Mouse (Mus musculus): ENCODE measurements around the gene Senp6. TPM values are rescaled to one million over a fixed set of nuclear protein-coding genes. Genes with fewer than 3 reads are reported as not detected.
"Not testable (repeated sequence)": the region's sequence is repeated elsewhere in the genome, so short reads cannot be mapped to it uniquely, and the experiment has no call there.

Senp6 gene
- polyA plus RNA-seq, 2 experiments, result 14.6 to 15.2 TPM

GRCm38 (mm10) chr9:80052951-80053350 lies 13.8 kb upstream of the Senp6 start:
- Histone ChIP-seq H3K9ac (replicated peaks) (no peak overlapping the region), H3K4me1 (replicated peaks; ENCODE audit: control insufficient read depth in 2 of 2, insufficient read depth in 2 of 2, low read length in 1 of 2) (no peaks in the 10 kb centered on the region), H3K27ac (no peak overlapping the region), H3K27me3 (ENCODE audit: control insufficient read depth, insufficient read depth, low read length) (no peaks in the 10 kb centered on the region), H3K36me3 (replicated peaks; ENCODE audit: control insufficient read depth, insufficient read depth, low read depth) (no peaks in the 10 kb centered on the region), H3K4me2 (ENCODE audit: low read depth) (no peak overlapping the region), H3K9me3 (ENCODE audit: control insufficient read depth, low read length) (no peaks in the 10 kb centered on the region), H3K4me3 (ENCODE audit: insufficient read depth in 1 of 2, low read depth in 2 of 2, low read length in 2 of 2) (no peak overlapping the region)
- no peak for TF ChIP-seq EP300 (IDR thresholded peaks at IDR 0.05; ENCODE audit: low read depth)
- TF ChIP-seq CTCF (IDR thresholded peaks at IDR 0.05; ENCODE audit: low read depth), result no peak
- 58% methylated on average over 5 of the region's 5 CpGs for WGBS (ENCODE audit: insufficient replicate concordance)
- no peak for ATAC-seq (ENCODE audit: insufficient read depth)
- DNase-seq (ENCODE audit: low read depth in 3 of 3, low spot score in 3 of 3), result no peak

DNA sequence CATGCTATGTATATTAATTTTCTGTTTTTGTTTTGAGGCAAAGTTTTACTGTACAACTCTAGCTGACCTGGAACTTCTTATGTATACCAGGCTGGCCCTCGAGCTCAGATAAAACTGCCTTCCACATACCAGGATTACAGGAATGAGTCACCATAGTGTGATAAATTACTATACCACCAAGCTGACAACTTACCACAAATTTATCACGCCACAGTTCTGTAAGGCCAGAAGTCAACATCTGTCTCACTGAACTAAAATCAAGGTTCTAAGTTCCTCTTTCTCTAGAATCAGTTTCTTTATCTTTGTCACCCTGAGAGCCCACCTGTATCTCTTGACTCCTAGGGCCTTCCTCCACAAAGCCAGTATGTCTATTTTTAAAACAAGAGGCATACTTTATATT lies 9.0 kb upstream of the Senp6 start:
- TF ChIP-seq CTCF (IDR thresholded peaks at IDR 0.05; ENCODE audit: low read depth) (no peak), EP300 (IDR thresholded peaks at IDR 0.05; ENCODE audit: low read depth) (no peak)
- H3K9me3 ChIP-seq (ENCODE audit: control insufficient read depth, low read length), result no peaks in the 10 kb centered on the region
- no peak overlapping the region for H3K4me3 ChIP-seq (ENCODE audit: insufficient read depth in 1 of 2, low read depth in 2 of 2, low read length in 2 of 2)
- no peaks in the 10 kb centered on the region for H3K27me3 ChIP-seq (ENCODE audit: control insufficient read depth, insufficient read depth, low read length)
- no peak for DNase-seq (ENCODE audit: low read depth in 3 of 3, low spot score in 3 of 3)
- H3K4me1 ChIP-seq (replicated peaks; ENCODE audit: control insufficient read depth in 2 of 2, insufficient read depth in 2 of 2, low read length in 1 of 2), result no peaks in the 10 kb centered on the region
- no peak for ATAC-seq (ENCODE audit: insufficient read depth)
- no peaks in the 10 kb centered on the region for H3K36me3 ChIP-seq (replicated peaks; ENCODE audit: control insufficient read depth, insufficient read depth, low read depth)
- H3K4me2 ChIP-seq (ENCODE audit: low read depth), result no peak overlapping the region
- H3K9ac ChIP-seq (replicated peaks), result no peak overlapping the region
- no peak overlapping the region for H3K27ac ChIP-seq
- WGBS (ENCODE audit: insufficient replicate concordance), result 9% methylated on average over 2 of the region's 2 CpGs

- H3K4me2 ChIP-seq (ENCODE audit: low read depth); H3K9me3 ChIP-seq (ENCODE audit: control insufficient read depth, low read length); H3K9ac ChIP-seq (replicated peaks); H3K4me3 ChIP-seq (ENCODE audit: insufficient read depth in 1 of 2, low read depth in 2 of 2, low read length in 2 of 2); ATAC-seq (ENCODE audit: insufficient read depth); H3K27me3 ChIP-seq (ENCODE audit: control insufficient read depth, insufficient read depth, low read length); H3K27ac ChIP-seq; DNase-seq (ENCODE audit: low read depth in 3 of 3, low spot score in 3 of 3); H3K36me3 ChIP-seq (replicated peaks; ENCODE audit: control insufficient read depth, insufficient read depth, low read depth): not testable (repeated sequence)
- H3K4me1 ChIP-seq (replicated peaks; ENCODE audit: control insufficient read depth in 2 of 2, insufficient read depth in 2 of 2, low read length in 1 of 2), result peaks cover 7 to 10% of the 10 kb centered on the region in 2 experiments
- 86% methylated on average over 2 of the region's 2 CpGs for whole genome bisulfite sequencing (ENCODE audit: insufficient replicate concordance)
These were observed 1.2 kb upstream of the Senp6 start for GRCm38 (mm10) chr9:80065495-80065894.

DNA sequence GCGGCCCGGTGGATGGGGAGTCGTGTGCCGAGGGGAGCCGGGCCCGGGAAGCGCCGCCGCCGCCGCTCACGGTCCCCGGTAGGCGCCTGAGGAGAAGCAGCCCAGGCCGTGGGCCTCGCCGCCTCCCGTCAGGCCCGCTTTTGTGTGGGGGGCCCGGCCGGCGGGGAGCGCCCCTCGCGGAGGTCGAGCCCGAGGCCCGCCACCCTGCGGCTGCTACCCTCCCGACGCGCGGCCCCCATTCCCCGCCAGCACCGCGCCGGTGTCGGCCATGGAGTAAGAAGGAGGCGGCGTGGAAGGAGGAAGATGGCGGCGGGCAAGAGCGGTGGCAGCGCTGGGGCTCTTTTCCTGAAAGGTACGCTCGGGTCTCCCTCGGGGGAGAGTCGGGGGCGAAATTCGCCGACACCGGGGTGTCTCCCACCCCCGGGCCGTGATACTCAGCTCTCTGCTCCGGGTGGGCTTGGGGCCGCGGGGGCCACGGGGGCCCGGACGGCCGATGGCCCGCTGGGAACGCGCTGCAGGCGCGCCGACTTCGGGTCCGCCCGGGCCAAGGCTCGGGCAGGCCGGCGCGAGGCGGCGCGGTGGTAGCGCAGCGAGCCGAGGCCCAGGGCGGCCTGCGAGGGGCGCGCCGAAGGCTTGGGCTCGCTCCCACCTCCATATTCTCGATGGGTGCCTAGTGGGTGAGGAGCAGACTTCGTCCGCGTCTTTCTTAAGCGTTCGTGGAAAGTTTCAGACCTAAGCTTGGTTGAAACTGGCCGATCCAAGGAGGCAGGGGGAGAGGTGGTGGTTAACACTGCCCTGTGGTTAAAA lies 721 bp downstream of the Senp6 start:
- H3K27me3 ChIP-seq (ENCODE audit: control insufficient read depth, insufficient read depth, low read length), result no peaks in the 10 kb centered on the region
- peak overlapping the region; percentile 84 for H3K4me2 ChIP-seq (ENCODE audit: low read depth)
- ATAC-seq (ENCODE audit: insufficient read depth) (peak; percentile 85), DNase-seq (ENCODE audit: low read depth in 3 of 3, low spot score in 3 of 3) (peak; percentile 31 to 54 (median 34))
- H3K9ac ChIP-seq (replicated peaks), result peak overlapping the region; percentile 91
- peaks cover 10 to 11% of the 10 kb centered on the region in 2 experiments for H3K4me1 ChIP-seq (replicated peaks; ENCODE audit: control insufficient read depth in 2 of 2, insufficient read depth in 2 of 2, low read length in 1 of 2)
- WGBS (ENCODE audit: insufficient replicate concordance), result under 1% methylated on average over 83 of the region's 93 CpGs
- TF ChIP-seq CTCF (IDR thresholded peaks at IDR 0.05; ENCODE audit: low read depth) (no peak; the same call in 1 of the 2 replicates), EP300 (IDR thresholded peaks at IDR 0.05; ENCODE audit: low read depth) (no peak)
- peak overlapping the region; percentile 49 for H3K27ac ChIP-seq
- H3K9me3 ChIP-seq (ENCODE audit: control insufficient read depth, low read length), result no peaks in the 10 kb centered on the region
- no peaks in the 10 kb centered on the region for H3K36me3 ChIP-seq (replicated peaks; ENCODE audit: control insufficient read depth, insufficient read depth, low read depth)
- H3K4me3 ChIP-seq (ENCODE audit: insufficient read depth in 1 of 2, low read depth in 2 of 2, low read length in 2 of 2), result peak overlapping the region; percentile 79 to 98

DNA sequence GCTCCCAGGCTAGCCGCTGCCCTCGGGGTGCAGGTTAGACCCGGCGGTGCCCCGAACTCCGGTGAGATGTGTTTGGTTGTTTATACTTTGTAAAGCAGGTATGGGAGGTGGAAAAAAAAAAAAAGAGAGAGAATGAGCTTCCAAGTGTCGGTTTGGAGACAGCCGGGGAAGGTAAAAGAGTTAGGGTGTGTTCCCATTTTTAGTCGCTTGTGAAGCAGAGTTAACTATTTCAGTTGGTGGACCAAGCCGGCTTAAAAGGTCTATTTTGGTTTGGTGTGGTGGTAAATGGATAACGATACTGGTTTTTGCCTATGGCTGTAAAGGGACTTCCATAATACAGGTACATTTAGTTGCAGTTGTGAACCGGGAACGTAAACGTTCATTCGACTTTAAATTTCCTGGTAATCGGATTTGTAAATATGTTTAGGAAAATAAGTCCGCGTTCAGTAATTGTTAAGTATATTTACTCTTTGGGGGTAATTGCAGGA lies 1.4 kb downstream of the Senp6 start:
- Histone ChIP-seq H3K4me3 (ENCODE audit: insufficient read depth in 1 of 2, low read depth in 2 of 2, low read length in 2 of 2) (peak overlapping the region; percentile 79 to 98), H3K4me2 (ENCODE audit: low read depth) (peak overlapping the region; percentile 84), H3K36me3 (replicated peaks; ENCODE audit: control insufficient read depth, insufficient read depth, low read depth) (no peaks in the 10 kb centered on the region), H3K9ac (replicated peaks) (peak overlapping the region; percentile 91), H3K4me1 (replicated peaks; ENCODE audit: control insufficient read depth in 2 of 2, insufficient read depth in 2 of 2, low read length in 1 of 2) (peaks cover 10 to 15% of the 10 kb centered on the region in 2 experiments), H3K27ac (peak overlapping the region; percentile 49), H3K27me3 (ENCODE audit: control insufficient read depth, insufficient read depth, low read length) (no peaks in the 10 kb centered on the region), H3K9me3 (ENCODE audit: control insufficient read depth, low read length) (no peaks in the 10 kb centered on the region)
- WGBS (ENCODE audit: insufficient replicate concordance), result under 1% methylated on average over 18 of the region's 18 CpGs
- no peak for ATAC-seq (ENCODE audit: insufficient read depth)
- TF ChIP-seq EP300 (IDR thresholded peaks at IDR 0.05; ENCODE audit: low read depth) (no peak), CTCF (IDR thresholded peaks at IDR 0.05; ENCODE audit: low read depth) (no peak)
- DNase-seq (ENCODE audit: low read depth in 3 of 3, low spot score in 3 of 3), result peak in 1 of 3 experiments; percentile 31

Measured in liver, embryonic 14.5 days (tissue).